Mouse (Mus musculus) olfactory bulb, adult 2 months (tissue): ENCODE results near the gene Tacr3.

Source experiments
- CTCF ChIP-seq: fragments of 200-500 bp; IDR thresholded peaks from 2 replicates; pipeline ENCODE4 v1.5.1; 2012; ENCODE audit warnings: low read depth, mild to moderate bottlenecking, low read length, moderate library complexity; ENCODE audit not compliant: insufficient read depth
- POLR2A ChIP-seq: fragments of 200-500 bp; IDR thresholded peaks from 2 replicates; pipeline ENCODE4 v1.6.1; 2012; ENCODE audit warnings: mild to moderate bottlenecking, low read depth, low read length, moderate library complexity; ENCODE audit not compliant: insufficient read depth

GRCm38 (mm10) chr3:134980140-134980539 is 151.3 kb downstream of the Tacr3 start:
- TF ChIP-seq CTCF (no peak), POLR2A (no peak)
